Mouse (Mus musculus) heart, embryonic 12.5 days (tissue): ENCODE results near the gene Syap1. TPM values are rescaled to one million over a fixed set of nuclear protein-coding genes. Genes with fewer than 3 reads are reported as not detected.

Source experiments
- ATAC-seq: fragments of 200-750 bp; cut with Nextera tagmentation; 2 replicates; pipeline ENCODE4 v1.8.0; 2017; ENCODE audit warnings: moderate TSS enrichment, moderate library complexity; ENCODE audit not compliant: insufficient number of reproducible peaks, low FRiP score
- H3K27ac ChIP-seq: fragments of 300-500 bp; sonication (generic); 2 replicates; pipeline ENCODE4 v1.5.1; 2016; ENCODE audit warnings: mild to moderate bottlenecking, moderate library complexity; ENCODE audit not compliant: poor library complexity, severe bottlenecking
- H3K27me3 ChIP-seq: fragments of 300-500 bp; sonication (generic); replicated peaks from 2 replicates; pipeline ENCODE4 v1.6.1; 2016; ENCODE audit warnings: mild to moderate bottlenecking, moderate library complexity
- H3K36me3 ChIP-seq: fragments of 300-500 bp; sonication (generic); 2 replicates; pipeline ENCODE4 v1.6.1; 2016; ENCODE audit warnings: mild to moderate bottlenecking, moderate library complexity
- H3K4me1 ChIP-seq: fragments of 300-500 bp; sonication (generic); replicated peaks from 2 replicates; pipeline ENCODE4 v1.6.1; 2016; ENCODE audit warnings: mild to moderate bottlenecking
- H3K4me2 ChIP-seq: fragments of 300-500 bp; sonication (generic); 2 replicates; pipeline ENCODE4 v1.6.1; 2016; ENCODE audit warnings: mild to moderate bottlenecking, moderate library complexity
- H3K4me3 ChIP-seq: fragments of 300-500 bp; sonication (generic); 2 replicates; pipeline ENCODE4 v1.5.1; 2016; ENCODE audit warnings: mild to moderate bottlenecking
- H3K9ac ChIP-seq: fragments of 300-500 bp; sonication (generic); 2 replicates; pipeline ENCODE4 v1.6.1; 2016; ENCODE audit warnings: mild to moderate bottlenecking, moderate library complexity
- H3K9me3 ChIP-seq: fragments of 300-500 bp; sonication (generic); replicated peaks from 2 replicates; pipeline ENCODE4 v1.6.1; 2016; ENCODE audit warnings: mild to moderate bottlenecking, moderate library complexity
- WGBS: fragments of 180-500 bp; shearing (Covaris S2); methylation state at CpG from one replicate; pipeline ENCODE4 v1.1.7; 2016; 5-methylcytosine and 5-hydroxymethylcytosine counted together
- microRNA counts: library from miRNA; unstranded; fragments of <30 nt; microRNA quantifications from one replicate; lab custom pipeline; 2017
- microRNA-seq: library from miRNA; unstranded; fragments of <30 nt; microRNA quantifications from one replicate; pipeline ENCODE4, GENCODE M21; 2017
- polyA plus RNA-seq: library from polyadenylated mRNA; unstranded; fragments of >200 nt; fragmentation: Nextera tagmentation; extraction: Ambion mirVana; gene quantifications from 2 replicates; pipeline ENCODE4 v1.2.1, GENCODE M21; 2016

Gene Syap1
- polyA plus RNA-seq, 1 experiment from 2014 or later: 30.6 TPM

DNA sequence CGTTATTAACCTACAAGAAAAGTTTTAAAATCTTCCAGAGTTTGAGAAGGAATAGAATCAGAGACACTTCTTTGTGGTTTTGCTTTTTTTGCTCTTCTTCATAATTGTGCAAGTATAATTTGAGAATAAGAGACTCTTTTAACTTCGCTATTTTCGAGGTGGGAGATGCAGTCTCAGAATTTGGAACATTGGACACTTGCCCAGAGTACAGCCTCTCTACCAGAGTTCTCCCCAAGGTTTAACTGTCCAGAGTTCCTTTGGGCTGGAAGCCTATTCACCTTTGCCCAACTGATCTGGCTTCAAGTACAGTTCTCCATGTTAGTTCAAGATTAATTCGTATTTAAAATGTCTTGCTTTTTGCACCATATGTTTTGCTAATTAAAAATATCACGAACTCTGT is 58.5 kb downstream of the Syap1 start:
- Histone ChIP-seq H3K4me2 (peak overlapping the region; percentile 44), H3K9ac (no peak overlapping the region), H3K4me1 (0 out of 2 replicates have a peak, but pooled peaks cover 5% of the 10 kb centered on the region), H3K9me3 (no peaks in the 10 kb centered on the region), H3K36me3 (no peaks in the 10 kb centered on the region), H3K4me3 (peak overlapping the region; percentile 72), H3K27ac (no peak overlapping the region), H3K27me3 (no peaks in the 10 kb centered on the region)
- 30% methylated on average over 5 of the region's 5 CpGs for WGBS
- no peak for ATAC-seq

DNA sequence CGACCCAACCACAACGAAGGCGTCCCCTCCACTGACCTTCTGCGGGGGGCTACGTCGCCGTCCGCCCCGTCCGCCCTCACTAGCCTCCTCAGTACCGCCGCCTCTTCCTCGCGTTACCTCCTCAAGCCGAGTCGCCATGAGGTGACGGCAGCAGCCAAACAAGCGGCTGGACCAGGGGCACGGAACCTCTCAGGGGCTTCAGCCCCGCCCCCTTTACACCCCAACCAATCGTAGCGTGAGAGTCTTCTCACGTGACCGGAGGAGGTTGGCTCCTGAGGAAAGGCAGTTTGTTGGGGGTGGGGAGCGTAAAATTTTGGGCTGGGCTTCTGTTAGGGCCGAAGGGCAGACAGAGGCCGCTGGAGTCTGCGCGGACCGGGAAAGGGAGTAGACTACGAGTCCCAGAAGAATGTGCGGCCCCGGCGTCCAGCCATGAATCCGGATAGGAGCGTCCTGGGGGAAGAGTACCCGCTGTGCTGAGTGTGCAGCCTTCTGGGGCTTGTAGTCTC is 59.0 kb downstream of the Syap1 start, which contains the start of gene Txlng:
Txlng (minus strand) TSS at position 252 of the 506 bp plus-strand sequence.
- Histone ChIP-seq H3K27ac (peak within 1 kb of the TSS; percentile 57; the same call in 1 of the 2 replicates), H3K4me1 (0 out of 2 replicates have a peak, but pooled peaks cover 5% of the 10 kb centered on the region), H3K9me3 (no peaks in the 10 kb centered on the region), H3K36me3 (no peaks in the 10 kb centered on the region), H3K4me3 (peak within 1 kb of the TSS; percentile 72), H3K9ac (peak within 1 kb of the TSS; percentile 82), H3K4me2 (peak within 1 kb of the TSS; percentile 96), H3K27me3 (no peaks in the 10 kb centered on the region)
- 13% methylated on average over 37 of the region's 37 CpGs for WGBS
- ATAC-seq: peak; percentile 98

DNA sequence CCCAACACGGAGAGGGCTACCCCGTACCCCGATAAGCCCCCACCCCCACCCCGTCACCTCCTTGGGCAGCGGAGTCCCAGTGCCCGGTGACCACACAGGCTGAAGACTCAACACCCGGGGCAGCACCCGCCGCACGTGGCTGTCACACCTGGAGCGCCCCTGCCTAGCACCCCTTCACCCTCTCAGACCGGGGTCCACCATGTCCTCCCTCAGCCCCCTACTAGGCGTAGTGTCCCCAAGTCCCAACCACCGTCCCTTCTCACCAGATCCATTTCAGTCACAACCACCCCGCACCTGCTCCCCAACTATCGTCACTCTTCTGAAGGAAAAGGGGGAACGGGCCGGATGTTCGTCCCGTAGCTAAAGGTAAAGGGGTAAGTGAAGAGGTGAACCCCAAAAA is 59.5 kb downstream of the Syap1 start:
- Histone ChIP-seq H3K36me3 (0 out of 2 replicates have a peak, but pooled peaks cover 1% of the 10 kb centered on the region), H3K27ac (peak overlapping the region; percentile 57; the same call in 1 of the 2 replicates), H3K27me3 (no peaks in the 10 kb centered on the region), H3K9me3 (no peaks in the 10 kb centered on the region), H3K4me1 (0 out of 2 replicates have a peak, but pooled peaks cover 5% of the 10 kb centered on the region), H3K4me3 (peak overlapping the region; percentile 72), H3K9ac (peak overlapping the region; percentile 82), H3K4me2 (peak overlapping the region; percentile 96)
- ATAC-seq: 0 out of 2 replicates have a peak, but pooled peaks have one; percentile 26
- 21% methylated on average over 17 of the region's 20 CpGs for WGBS

DNA sequence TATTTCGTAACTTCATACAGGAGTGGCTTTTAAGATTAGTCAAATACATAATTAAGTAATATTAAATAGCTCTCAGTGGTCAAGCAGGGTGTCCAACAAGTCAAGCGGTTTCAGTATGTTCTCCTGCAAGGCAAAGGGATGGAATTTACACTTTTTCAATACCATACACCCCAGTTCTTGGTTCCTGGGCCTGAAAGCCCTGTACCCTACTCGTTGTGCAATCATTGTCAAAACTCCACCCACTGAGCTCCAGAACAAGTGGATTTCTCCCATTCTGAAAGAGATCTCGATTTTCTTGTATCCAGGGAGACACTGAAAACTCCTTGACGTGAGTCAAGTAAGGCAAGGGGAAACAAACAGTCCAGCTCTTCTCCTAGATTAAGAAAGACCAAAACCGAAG is 60.2 kb downstream of the Syap1 start:
- Histone ChIP-seq H3K4me1 (0 out of 2 replicates have a peak, but pooled peaks cover 5% of the 10 kb centered on the region), H3K36me3 (0 out of 2 replicates have a peak, but pooled peaks cover 3% of the 10 kb centered on the region), H3K4me2 (peak overlapping the region; percentile 96), H3K9ac (no peak overlapping the region; the same call in 1 of the 2 replicates), H3K4me3 (peak overlapping the region; percentile 72), H3K27me3 (no peaks in the 10 kb centered on the region), H3K9me3 (no peaks in the 10 kb centered on the region), H3K27ac (no peak overlapping the region)
- WGBS: 47% methylated on average over 6 of the region's 6 CpGs
- ATAC-seq: no peak

MicroRNAs within 50 kb of the gene (microRNA counts, 519-probe panel; counts per million panel counts)
- microRNA mmu-miR-3473 (lab: Ali Mortazavi, UCI): not detected

Small RNA genes within 50 kb of the gene (microRNA-seq; reads per million reads assigned to microRNA genes)
- gene Mir3473a: not detected

Other genes starting within 250 kb of the Syap1 start
- gene Reps2, start 244.8 kb downstream of the Syap1 start, polyA plus RNA-seq: 0.45 and 0.52 TPM in 2 replicates
- gene Rbbp7, start 128.0 kb downstream of the Syap1 start, polyA plus RNA-seq: 414 and 428 TPM in 2 replicates
- 10.8 and 12.1 TPM in 2 replicates for gene Txlng, start 59.0 kb downstream of the Syap1 start, polyA plus RNA-seq
- gene Ctps2, start 12.8 kb upstream of the Syap1 start, polyA plus RNA-seq: 59.7 and 60.3 TPM in 2 replicates
- 0.91 and 1.4 TPM in 2 replicates for gene S100g, start 76.2 kb upstream of the Syap1 start, polyA plus RNA-seq